Mouse (Mus musculus) liver, postnatal 0 days (tissue): ENCODE results near the gene Tmbim6.
"Not testable (repeated sequence)": the region's sequence is repeated elsewhere in the genome, so short reads cannot be mapped to it uniquely, and the experiment has no call there.

Experiments used
- CTCF ChIP-seq: sonication (generic); IDR thresholded peaks from 2 replicates; pipeline ENCODE4 v1.5.1; 2016; ENCODE audit warnings: antibody characterized with exemption, low read depth
- EP300 ChIP-seq: IDR thresholded peaks from 2 replicates; pipeline ENCODE4 v1.6.1; 2016; ENCODE audit warnings: antibody characterized with exemption, low read depth, mild to moderate bottlenecking

- peak; percentile 44 for TF ChIP-seq CTCF
- not testable (repeated sequence) for TF ChIP-seq EP300
Measured at GRCm38 (mm10) chr15:99386110-99386509, 6.6 kb upstream of the Tmbim6 start.
